Mouse (Mus musculus): ENCODE data around the gene Cnpy4. TPM values are rescaled to one million over a fixed set of nuclear protein-coding genes. Genes with fewer than 3 reads are reported as not detected.
A peak's percentile ranks its signal among the peaks of the same experiment; 100 is the strongest.

The Cnpy4 gene
- polyA plus RNA-seq, 1 experiment from 2014 or later = 36.4 TPM

- peaks cover 7% of the 10 kb centered on the region for H3K4me1 ChIP-seq (ENCODE audit: control insufficient read depth, insufficient read depth, low read length)
- DNase-seq (ENCODE audit: low spot score) (no peak), ATAC-seq (no peak)
- no peaks in the 10 kb centered on the region for H3K27me3 ChIP-seq (replicated peaks; ENCODE audit: control insufficient read depth, insufficient read depth, low read length)
- no peaks in the 10 kb centered on the region for H3K9me3 ChIP-seq (replicated peaks; ENCODE audit: control insufficient read depth, low read length)
- H3K36me3 ChIP-seq (ENCODE audit: control insufficient read depth, insufficient read depth, low read length) = peaks cover 67% of the 10 kb centered on the region
- no peak overlapping the region for H3K9ac ChIP-seq (ENCODE audit: low read length)
- H3K4me2 ChIP-seq (ENCODE audit: low read length) = no peak overlapping the region
- no peak overlapping the region for H3K4me3 ChIP-seq (ENCODE audit: low read depth, low read length)
- no peak overlapping the region for H3K27ac ChIP-seq (ENCODE audit: low read depth, low read length)
- WGBS = 67% methylated on average over 10 of the region's 10 CpGs
Observed at GRCm38 (mm10) chr5:138163610-138164009, 23.7 kb upstream of the Cnpy4 start.

- H3K9me3 ChIP-seq (replicated peaks; ENCODE audit: control insufficient read depth, low read length) = no peaks in the 10 kb centered on the region
- ATAC-seq = no peak
- peaks cover 80% of the 10 kb centered on the region for H3K36me3 ChIP-seq (ENCODE audit: control insufficient read depth, insufficient read depth, low read length)
- no peak overlapping the region for H3K4me3 ChIP-seq (ENCODE audit: low read depth, low read length)
- no peak for DNase-seq (ENCODE audit: low spot score)
- H3K27me3 ChIP-seq (replicated peaks; ENCODE audit: control insufficient read depth, insufficient read depth, low read length) = no peaks in the 10 kb centered on the region
- H3K9ac ChIP-seq (ENCODE audit: low read length) = no peak overlapping the region
- WGBS = 86% methylated on average over 8 of the region's 8 CpGs
- no peak overlapping the region for H3K27ac ChIP-seq (ENCODE audit: low read depth, low read length)
- no peak overlapping the region for H3K4me2 ChIP-seq (ENCODE audit: low read length)
- peaks cover 13% of the 10 kb centered on the region for H3K4me1 ChIP-seq (ENCODE audit: control insufficient read depth, insufficient read depth, low read length)
Observed at GRCm38 (mm10) chr5:138165594-138165993, 21.7 kb upstream of the Cnpy4 start.

- Histone ChIP-seq H3K27me3 (replicated peaks; ENCODE audit: control insufficient read depth, insufficient read depth, low read length) (no peaks in the 10 kb centered on the region), H3K27ac (ENCODE audit: low read depth, low read length) (peak overlapping the region; percentile 93), H3K9ac (ENCODE audit: low read length) (peak overlapping the region; percentile 77), H3K4me3 (ENCODE audit: low read depth, low read length) (peak overlapping the region; percentile 75), H3K9me3 (replicated peaks; ENCODE audit: control insufficient read depth, low read length) (no peaks in the 10 kb centered on the region), H3K36me3 (ENCODE audit: control insufficient read depth, insufficient read depth, low read length) (peaks cover 55% of the 10 kb centered on the region), H3K4me2 (ENCODE audit: low read length) (peak overlapping the region; percentile 88), H3K4me1 (ENCODE audit: control insufficient read depth, insufficient read depth, low read length) (peaks cover 14% of the 10 kb centered on the region)
- under 1% methylated on average over 47 of the region's 47 CpGs for WGBS
- peak; percentile 85 for ATAC-seq
- DNase-seq (ENCODE audit: low spot score) = peak; percentile 98
Observed at GRCm38 (mm10) chr5:138170936-138171561, 16.2 kb upstream of the Cnpy4 start.

GRCm38 (mm10) chr5:138171695-138172491, 15.4 kb upstream of the Cnpy4 start, which contains the start of the genes Ap4m1 and Mcm7:
Ap4m1 (plus strand) TSS chr5:138172002.
Mcm7 (minus strand) TSS chr5:138172422.
- H3K9ac ChIP-seq (ENCODE audit: low read length) = peak within 1 kb of the TSS; percentile 77
- under 1% methylated on average over 54 of the region's 54 CpGs for WGBS
- peaks cover 14% of the 10 kb centered on the region for H3K4me1 ChIP-seq (ENCODE audit: control insufficient read depth, insufficient read depth, low read length)
- peak; percentile 99 for DNase-seq (ENCODE audit: low spot score)
- peak within 1 kb of the TSS; percentile 75 for H3K4me3 ChIP-seq (ENCODE audit: low read depth, low read length)
- peak within 1 kb of the TSS; percentile 93 for H3K27ac ChIP-seq (ENCODE audit: low read depth, low read length)
- no peaks in the 10 kb centered on the region for H3K9me3 ChIP-seq (replicated peaks; ENCODE audit: control insufficient read depth, low read length)
- peaks cover 53% of the 10 kb centered on the region for H3K36me3 ChIP-seq (ENCODE audit: control insufficient read depth, insufficient read depth, low read length)
- no peaks in the 10 kb centered on the region for H3K27me3 ChIP-seq (replicated peaks; ENCODE audit: control insufficient read depth, insufficient read depth, low read length)
- peak within 1 kb of the TSS; percentile 88 for H3K4me2 ChIP-seq (ENCODE audit: low read length)
- peak; percentile 94 for ATAC-seq

- peaks cover 14% of the 10 kb centered on the region for H3K4me1 ChIP-seq (ENCODE audit: control insufficient read depth, insufficient read depth, low read length)
- peaks cover 53% of the 10 kb centered on the region for H3K36me3 ChIP-seq (ENCODE audit: control insufficient read depth, insufficient read depth, low read length)
- WGBS = 80% methylated on average over 3 of the region's 3 CpGs
- no peak overlapping the region for H3K27ac ChIP-seq (ENCODE audit: low read depth, low read length)
- DNase-seq (ENCODE audit: low spot score) (no peak), ATAC-seq (no peak)
- H3K4me2 ChIP-seq (ENCODE audit: low read length) = peak overlapping the region; percentile 88
- no peaks in the 10 kb centered on the region for H3K27me3 ChIP-seq (replicated peaks; ENCODE audit: control insufficient read depth, insufficient read depth, low read length)
- no peak overlapping the region for H3K9ac ChIP-seq (ENCODE audit: low read length)
- no peak overlapping the region for H3K4me3 ChIP-seq (ENCODE audit: low read depth, low read length)
- H3K9me3 ChIP-seq (replicated peaks; ENCODE audit: control insufficient read depth, low read length) = no peaks in the 10 kb centered on the region
Observed at GRCm38 (mm10) chr5:138173217-138173616, 14.1 kb upstream of the Cnpy4 start.

GRCm38 (mm10) chr5:138187661-138188306, 499 bp downstream of the Cnpy4 start:
- 0% methylated on average over 10 of the region's 10 CpGs for WGBS
- Histone ChIP-seq H3K27ac (ENCODE audit: low read depth, low read length) (peak overlapping the region; percentile 36; the same call in 1 of the 2 replicates), H3K27me3 (replicated peaks; ENCODE audit: control insufficient read depth, insufficient read depth, low read length) (no peaks in the 10 kb centered on the region), H3K9me3 (replicated peaks; ENCODE audit: control insufficient read depth, low read length) (no peaks in the 10 kb centered on the region), H3K9ac (ENCODE audit: low read length) (peak overlapping the region; percentile 70), H3K36me3 (ENCODE audit: control insufficient read depth, insufficient read depth, low read length) (peaks cover 40% of the 10 kb centered on the region), H3K4me2 (ENCODE audit: low read length) (peak overlapping the region; percentile 85), H3K4me1 (ENCODE audit: control insufficient read depth, insufficient read depth, low read length) (peaks cover 6% of the 10 kb centered on the region; the same call in 1 of the 2 replicates), H3K4me3 (ENCODE audit: low read depth, low read length) (peak overlapping the region; percentile 56)
- ATAC-seq (peak; percentile 89), DNase-seq (ENCODE audit: low spot score) (peak; percentile 94)

- peak within 1 kb of the TSS; percentile 70 for H3K4me3 ChIP-seq (ENCODE audit: low read depth, low read length)
- DNase-seq (ENCODE audit: low spot score) = peak; percentile 89
- no peaks in the 10 kb centered on the region for H3K9me3 ChIP-seq (replicated peaks; ENCODE audit: control insufficient read depth, low read length)
- 8% methylated on average over 54 of the region's 54 CpGs for WGBS
- H3K4me1 ChIP-seq (ENCODE audit: control insufficient read depth, insufficient read depth, low read length) = no peaks in the 10 kb centered on the region; the same call in 1 of the 2 replicates
- no peaks in the 10 kb centered on the region for H3K27me3 ChIP-seq (replicated peaks; ENCODE audit: control insufficient read depth, insufficient read depth, low read length)
- peaks cover 30% of the 10 kb centered on the region for H3K36me3 ChIP-seq (ENCODE audit: control insufficient read depth, insufficient read depth, low read length)
- ATAC-seq = peak; percentile 86
- H3K9ac ChIP-seq (ENCODE audit: low read length) = peak within 1 kb of the TSS; percentile 94
- peak within 1 kb of the TSS; percentile 84 for H3K27ac ChIP-seq (ENCODE audit: low read depth, low read length)
- peak within 1 kb of the TSS; percentile 97 for H3K4me2 ChIP-seq (ENCODE audit: low read length)
Observed at GRCm38 (mm10) chr5:138193771-138194727, 6.8 kb downstream of the Cnpy4 start, which contains the start of gene Mblac1. Mblac1 (plus strand) TSS chr5:138194314.
